Mouse (Mus musculus) kidney, adult 2 months (tissue): ENCODE measurements around the gene Tspan14.

Source experiments
- CTCF ChIP-seq: fragments of 200-500 bp; conservative IDR thresholded peaks from 2 replicates; pipeline ENCODE4 v1.5.1; 2011; ENCODE audit warnings: low read depth, mild to moderate bottlenecking, control low read depth, low read length, moderate library complexity, mixed read lengths; ENCODE audit not compliant: insufficient read depth, insufficient read length
- POLR2A ChIP-seq: fragments of 200-500 bp; IDR thresholded peaks from one replicate; pipeline ENCODE4 v1.6.1; 2011; ENCODE audit warnings: low read depth, low read length, control low read depth

DNA sequence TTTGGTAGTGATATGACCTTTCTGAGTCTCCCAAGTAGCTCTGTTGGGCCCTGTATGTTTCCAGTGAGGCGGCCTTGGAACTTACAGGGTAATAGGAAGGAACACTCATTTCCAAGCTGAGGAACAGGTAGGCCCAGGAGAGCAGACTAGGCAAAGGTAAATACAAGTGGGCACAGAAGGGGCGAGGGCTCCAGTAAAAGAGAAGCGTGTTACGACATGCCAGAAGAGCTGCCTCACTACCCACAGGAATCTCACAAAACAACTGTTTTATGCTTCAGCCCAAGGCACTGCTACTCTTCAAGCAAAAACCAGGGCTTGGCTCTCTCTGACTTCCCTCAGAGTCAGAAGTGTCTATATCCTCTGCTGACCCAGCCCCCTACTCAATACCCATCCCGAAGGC lies 18.1 kb downstream of the Tspan14 start:
- TF ChIP-seq POLR2A (no peak), CTCF (no peak)
